Mouse (Mus musculus): ENCODE measurements around the gene Rps18.
A peak's percentile ranks its signal among the peaks of the same experiment; 100 is the strongest.
"Not testable (repeated sequence)": the region's sequence is repeated elsewhere in the genome, so short reads cannot be mapped to it uniquely, and the experiment has no call there.

Gene Rps18

DNA sequence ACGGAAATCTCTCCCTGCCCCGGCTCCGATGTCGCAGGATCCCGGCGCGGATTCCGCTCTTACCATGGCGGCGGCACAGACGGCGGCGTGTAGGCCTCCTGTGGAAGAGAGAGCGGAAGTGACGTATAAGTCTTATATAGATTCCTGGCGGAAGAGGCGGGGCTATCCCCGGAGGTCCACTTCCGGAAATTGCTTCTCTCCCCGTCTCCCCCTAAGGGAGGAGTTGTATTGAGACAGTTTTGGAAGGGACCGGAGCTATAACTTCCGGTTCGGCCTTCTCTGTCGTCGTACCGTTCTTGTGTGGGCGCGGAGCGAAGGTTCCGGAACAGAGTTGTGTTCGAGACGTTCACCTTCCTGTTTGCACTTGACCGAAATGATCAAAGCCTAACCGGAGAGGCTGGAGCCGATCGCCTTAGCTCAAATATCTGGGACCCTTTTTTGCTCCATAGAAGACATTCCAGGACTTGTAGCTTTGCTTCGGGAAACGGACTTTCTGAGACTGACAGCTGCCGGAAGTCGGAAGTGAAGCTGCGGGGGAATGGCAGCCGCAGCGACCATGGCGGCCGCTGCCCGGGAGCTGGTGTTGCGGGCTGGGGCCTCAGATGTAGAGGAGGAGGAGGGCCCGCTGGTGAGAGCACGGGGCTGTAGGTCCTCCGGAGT lies at the start of gene Rps18, which contains the start of gene Vps52:
Gene Rps18 (minus strand): TSS at position 447 of the 660 bp plus-strand sequence.
Gene Vps52 (plus strand): TSS at position 258 of the 660 bp plus-strand sequence.
- TF ChIP-seq POU5F1 (IDR thresholded peaks at IDR 0.05; ENCODE audit: borderline replicate concordance, low read length) (no peak; the same call in 1 of the 2 replicates), NANOG (IDR thresholded peaks at IDR 0.05; ENCODE audit: borderline replicate concordance, low read length) (no peak), CTCF (conservative IDR thresholded peaks at IDR 0.05; ENCODE audit: low read length) (no peak)
- Histone ChIP-seq H3K4me3 (replicated peaks; ENCODE audit: low read length) (peak within 1 kb of the TSS; percentile 95), H3K4me1 (replicated peaks; ENCODE audit: low read depth, low read length) (peaks cover 48% of the 10 kb centered on the region), H3K36me3 (ENCODE audit: insufficient read depth, low read length) (peaks cover 74% of the 10 kb centered on the region), H3K9me3 (ENCODE audit: low read length) (no peaks in the 10 kb centered on the region), H3K27me3 (ENCODE audit: insufficient read depth, low read length) (no peaks in the 10 kb centered on the region)

DNA sequence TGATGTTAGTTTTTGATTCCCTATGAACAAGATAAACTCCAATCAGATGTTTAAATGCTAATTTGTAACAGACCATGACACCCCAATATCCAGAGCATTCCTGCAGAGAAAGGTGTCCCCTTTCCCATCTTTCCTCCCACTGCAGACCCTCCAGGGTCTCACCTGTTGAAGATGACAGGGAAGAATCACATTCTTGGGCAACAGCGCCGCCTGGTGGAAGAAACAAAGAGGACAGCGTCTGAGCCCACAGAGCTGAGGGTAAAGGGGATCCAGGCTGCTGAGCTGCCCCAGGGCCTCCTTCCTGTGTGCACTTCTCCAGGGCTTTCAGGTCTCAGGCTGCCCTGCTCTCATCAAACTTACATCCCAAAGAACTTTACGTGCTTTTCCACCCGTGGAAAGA lies 47.6 kb upstream of the Rps18 start:
- Histone ChIP-seq H3K9me3 (ENCODE audit: low read length) (0 out of 2 replicates have a peak, but pooled peaks cover 4% of the 10 kb centered on the region), H3K4me1 (replicated peaks; ENCODE audit: low read depth, low read length) (peaks cover 21% of the 10 kb centered on the region), H3K4me3 (replicated peaks; ENCODE audit: low read length) (peak overlapping the region; percentile 39; the same call in 1 of the 2 replicates), H3K27me3 (ENCODE audit: insufficient read depth, low read length) (peaks cover 49% of the 10 kb centered on the region), H3K36me3 (ENCODE audit: insufficient read depth, low read length) (no peaks in the 10 kb centered on the region)
- TF ChIP-seq CTCF (conservative IDR thresholded peaks at IDR 0.05; ENCODE audit: low read length): peak; percentile 96
- no peak for TF ChIP-seq NANOG (IDR thresholded peaks at IDR 0.05; ENCODE audit: borderline replicate concordance, low read length)

DNA sequence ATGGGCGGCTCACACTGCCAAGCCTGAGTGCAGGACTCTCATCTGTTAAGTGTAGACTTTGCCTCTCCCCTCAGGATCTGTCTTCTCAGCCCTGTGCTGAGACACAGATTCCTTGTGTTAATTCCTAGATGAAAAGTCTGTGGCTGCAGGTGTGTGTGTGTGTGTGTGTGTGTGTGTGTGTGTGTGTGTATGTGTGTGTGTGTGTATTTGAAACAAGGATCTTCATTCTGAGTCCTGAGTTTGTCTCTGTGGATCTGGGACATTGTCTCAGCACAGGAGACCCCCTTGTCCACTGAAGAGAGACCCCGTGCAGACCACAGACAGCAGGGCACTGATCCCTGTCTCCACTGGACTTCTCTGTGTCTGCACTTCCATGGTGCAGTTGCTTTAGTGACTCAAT lies 45.0 kb upstream of the Rps18 start:
- not testable (repeated sequence) for H3K36me3 ChIP-seq (ENCODE audit: insufficient read depth, low read length); H3K4me3 ChIP-seq (replicated peaks; ENCODE audit: low read length); H3K9me3 ChIP-seq (ENCODE audit: low read length)
- H3K4me1 ChIP-seq (replicated peaks; ENCODE audit: low read depth, low read length): peaks cover 18% of the 10 kb centered on the region
- H3K27me3 ChIP-seq (ENCODE audit: insufficient read depth, low read length): peaks cover 66% of the 10 kb centered on the region

DNA sequence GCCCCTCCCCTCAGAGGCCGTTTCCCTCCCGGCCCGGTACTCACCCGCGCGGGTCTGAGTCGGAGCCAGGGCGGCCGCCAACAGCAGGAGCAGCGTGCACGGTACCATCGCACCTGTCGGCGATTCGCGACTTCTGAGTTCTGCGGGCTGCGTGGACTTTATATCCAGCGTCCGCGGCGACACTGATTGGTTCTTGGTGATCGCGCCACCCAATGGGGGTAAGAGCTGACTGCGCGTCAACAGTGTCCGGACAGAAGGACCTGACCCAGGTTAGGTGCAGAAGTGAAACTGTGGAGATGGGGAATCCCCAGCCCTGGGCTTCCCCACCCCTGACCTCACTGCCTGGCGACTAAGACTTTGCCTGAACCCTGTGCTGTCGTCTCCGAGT lies 44.3 kb upstream of the Rps18 start, which contains the start of gene H2-K1:
Gene H2-K1 (minus strand): TSS at position 198 of the 388 bp plus-strand sequence.
- H3K4me1 ChIP-seq (replicated peaks; ENCODE audit: low read depth, low read length): peaks cover 18% of the 10 kb centered on the region
- TF ChIP-seq CTCF (conservative IDR thresholded peaks at IDR 0.05; ENCODE audit: low read length): no peak
- TF ChIP-seq POU5F1 (IDR thresholded peaks at IDR 0.05; ENCODE audit: borderline replicate concordance, low read length): no peak
- no peak for TF ChIP-seq NANOG (IDR thresholded peaks at IDR 0.05; ENCODE audit: borderline replicate concordance, low read length)
- 0 out of 2 replicates have a peak, but pooled peaks cover 4% of the 10 kb centered on the region for H3K9me3 ChIP-seq (ENCODE audit: low read length)
- no peaks in the 10 kb centered on the region for H3K36me3 ChIP-seq (ENCODE audit: insufficient read depth, low read length)
- H3K27me3 ChIP-seq (ENCODE audit: insufficient read depth, low read length): peaks cover 66% of the 10 kb centered on the region
- peak within 1 kb of the TSS; percentile 80 for H3K4me3 ChIP-seq (replicated peaks; ENCODE audit: low read length)

DNA sequence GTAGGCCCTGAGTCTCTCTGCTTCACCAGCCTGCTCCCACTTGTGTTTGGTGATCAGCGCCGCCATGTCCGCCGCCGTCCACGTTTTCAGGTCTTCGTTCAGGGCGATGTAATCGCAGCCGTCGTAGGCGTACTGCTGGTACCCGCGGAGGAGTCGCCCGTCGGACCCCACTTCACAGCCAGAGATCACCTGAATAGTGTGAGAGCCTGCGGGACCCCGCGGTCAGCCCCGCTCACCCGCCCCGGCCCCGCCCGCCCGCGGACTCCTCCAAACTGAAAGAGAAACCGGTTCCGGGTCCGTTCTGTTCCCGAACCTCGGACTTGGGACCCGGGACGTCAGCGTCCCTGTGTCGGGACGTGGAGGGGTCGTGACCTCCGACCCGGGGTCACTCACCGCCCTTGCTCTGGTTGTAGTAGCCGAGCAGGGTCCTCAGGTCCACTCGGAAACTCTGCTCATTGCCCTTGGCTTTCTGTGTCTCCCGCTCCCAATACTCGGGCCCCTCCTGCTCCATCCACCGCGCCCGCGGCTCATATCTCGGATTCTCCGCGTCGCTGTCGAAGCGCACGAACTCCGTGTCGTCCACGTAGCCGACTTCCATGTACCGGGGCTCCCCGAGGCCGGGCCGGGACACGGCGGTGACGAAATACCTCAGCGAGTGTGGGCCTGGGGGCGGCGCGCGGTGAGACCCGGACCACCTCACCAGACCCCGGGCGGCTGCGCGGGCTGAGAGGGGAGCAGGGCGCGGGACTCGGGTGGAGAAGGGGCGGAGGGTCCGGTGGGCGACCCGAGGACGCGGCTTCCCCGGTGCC lies 43.7 kb upstream of the Rps18 start:
- Histone ChIP-seq H3K36me3 (ENCODE audit: insufficient read depth, low read length) (no peaks in the 10 kb centered on the region), H3K4me1 (replicated peaks; ENCODE audit: low read depth, low read length) (peaks cover 18% of the 10 kb centered on the region), H3K27me3 (ENCODE audit: insufficient read depth, low read length) (peaks cover 69% of the 10 kb centered on the region), H3K4me3 (replicated peaks; ENCODE audit: low read length) (peak overlapping the region; percentile 80), H3K9me3 (ENCODE audit: low read length) (0 out of 2 replicates have a peak, but pooled peaks cover 4% of the 10 kb centered on the region)
- TF ChIP-seq POU5F1 (IDR thresholded peaks at IDR 0.05; ENCODE audit: borderline replicate concordance, low read length) (no peak), NANOG (IDR thresholded peaks at IDR 0.05; ENCODE audit: borderline replicate concordance, low read length) (no peak), CTCF (conservative IDR thresholded peaks at IDR 0.05; ENCODE audit: low read length) (no peak)

DNA sequence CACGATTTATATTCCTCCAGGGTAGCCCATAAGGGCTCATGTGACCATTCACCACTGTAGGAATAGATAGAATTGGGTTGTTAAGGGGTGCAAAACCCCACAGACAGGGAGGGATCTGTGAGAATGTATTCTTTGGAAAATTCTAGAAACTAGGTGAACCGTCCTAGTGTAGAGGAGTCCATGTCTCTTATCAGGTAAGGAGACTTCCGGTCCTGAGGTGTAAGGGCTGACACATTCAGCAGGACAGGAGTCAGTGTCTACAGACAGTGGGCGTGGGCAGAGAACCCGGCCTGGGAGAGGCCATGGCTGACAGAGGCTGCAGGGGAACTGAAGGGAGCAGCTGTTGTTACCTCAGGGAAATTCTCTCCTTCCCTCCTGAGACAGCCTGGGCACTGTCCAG lies 42.9 kb upstream of the Rps18 start:
- Histone ChIP-seq H3K4me1 (replicated peaks; ENCODE audit: low read depth, low read length) (peaks cover 10% of the 10 kb centered on the region), H3K27me3 (ENCODE audit: insufficient read depth, low read length) (peaks cover 69% of the 10 kb centered on the region)
- not testable (repeated sequence) for H3K36me3 ChIP-seq (ENCODE audit: insufficient read depth, low read length); H3K9me3 ChIP-seq (ENCODE audit: low read length); H3K4me3 ChIP-seq (replicated peaks; ENCODE audit: low read length)

DNA sequence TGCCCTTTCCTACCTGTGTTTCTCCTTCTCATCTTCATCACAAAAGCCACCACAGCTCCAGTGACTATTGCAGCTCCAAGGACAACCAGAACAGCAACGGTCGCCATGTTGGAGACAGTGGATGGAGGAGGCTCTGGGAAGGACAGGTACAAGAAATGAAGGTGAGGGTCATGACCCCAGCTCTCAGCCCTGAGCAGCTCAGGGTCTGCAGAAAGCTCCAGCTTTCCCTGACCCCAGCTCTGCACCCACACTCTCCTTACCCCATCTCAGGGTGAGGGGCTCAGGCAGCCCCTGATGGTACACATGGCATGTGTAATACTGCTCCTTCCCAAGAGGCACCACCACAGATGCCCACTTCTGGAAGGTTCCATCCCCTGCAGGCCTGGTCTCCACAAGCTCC lies 41.2 kb upstream of the Rps18 start:
- not testable (repeated sequence) for H3K4me3 ChIP-seq (replicated peaks; ENCODE audit: low read length); H3K9me3 ChIP-seq (ENCODE audit: low read length); H3K36me3 ChIP-seq (ENCODE audit: insufficient read depth, low read length); H3K4me1 ChIP-seq (replicated peaks; ENCODE audit: low read depth, low read length)
- H3K27me3 ChIP-seq (ENCODE audit: insufficient read depth, low read length): peaks cover 64% of the 10 kb centered on the region

DNA sequence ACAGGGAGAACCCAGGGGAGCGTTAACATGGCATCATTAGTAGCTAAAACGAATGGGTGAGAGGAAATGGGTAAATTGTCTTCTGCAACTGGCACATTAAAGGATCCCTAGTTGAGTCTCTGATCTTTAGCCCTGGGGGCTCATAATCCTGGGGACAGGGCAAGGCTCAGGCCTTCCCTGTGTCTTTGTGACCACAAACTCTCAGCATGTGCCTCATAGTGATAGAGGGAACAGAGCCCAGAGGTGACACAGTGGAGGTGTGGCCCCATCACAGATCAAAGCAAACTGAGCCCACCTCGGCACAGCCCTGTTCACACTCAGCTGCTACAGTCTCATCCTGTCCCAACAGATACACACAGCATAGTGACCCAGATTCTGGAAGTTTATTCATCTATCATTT lies 39.9 kb upstream of the Rps18 start:
- no peak overlapping the region for H3K4me3 ChIP-seq (replicated peaks; ENCODE audit: low read length)
- no peaks in the 10 kb centered on the region for H3K9me3 ChIP-seq (ENCODE audit: low read length)
- peaks cover 52% of the 10 kb centered on the region for H3K27me3 ChIP-seq (ENCODE audit: insufficient read depth, low read length)
- H3K36me3 ChIP-seq (ENCODE audit: insufficient read depth, low read length): no peaks in the 10 kb centered on the region
- peaks cover 8% of the 10 kb centered on the region for H3K4me1 ChIP-seq (replicated peaks; ENCODE audit: low read depth, low read length)
- TF ChIP-seq POU5F1 (IDR thresholded peaks at IDR 0.05; ENCODE audit: borderline replicate concordance, low read length) (no peak), CTCF (conservative IDR thresholded peaks at IDR 0.05; ENCODE audit: low read length) (no peak), NANOG (IDR thresholded peaks at IDR 0.05; ENCODE audit: borderline replicate concordance, low read length) (no peak)

DNA sequence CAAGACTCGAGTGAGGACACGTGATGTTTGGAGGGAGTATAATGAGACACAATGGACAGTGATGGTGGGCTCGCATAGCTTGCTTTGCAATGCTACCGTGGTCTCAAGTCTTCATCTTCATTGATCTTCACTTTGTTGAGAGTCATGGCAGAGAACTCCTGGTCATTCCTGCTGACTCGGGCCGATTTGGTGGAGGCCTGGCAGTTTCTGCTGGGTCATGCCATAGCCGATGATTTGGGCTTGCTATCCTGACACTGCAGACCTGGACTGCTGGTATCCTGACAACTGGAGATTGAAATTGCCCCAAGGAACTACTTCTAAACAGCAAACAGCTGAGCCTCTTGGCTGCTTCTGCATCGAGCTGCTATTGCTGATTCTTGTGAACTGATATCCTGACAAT lies 39.2 kb upstream of the Rps18 start:
- no peaks in the 10 kb centered on the region for H3K36me3 ChIP-seq (ENCODE audit: insufficient read depth, low read length)
- no peak overlapping the region for H3K4me3 ChIP-seq (replicated peaks; ENCODE audit: low read length)
- H3K27me3 ChIP-seq (ENCODE audit: insufficient read depth, low read length): peaks cover 48% of the 10 kb centered on the region
- peaks cover 3% of the 10 kb centered on the region for H3K4me1 ChIP-seq (replicated peaks; ENCODE audit: low read depth, low read length)
- TF ChIP-seq POU5F1 (IDR thresholded peaks at IDR 0.05; ENCODE audit: borderline replicate concordance, low read length) (no peak), NANOG (IDR thresholded peaks at IDR 0.05; ENCODE audit: borderline replicate concordance, low read length) (no peak), CTCF (conservative IDR thresholded peaks at IDR 0.05; ENCODE audit: low read length) (no peak)
- no peaks in the 10 kb centered on the region for H3K9me3 ChIP-seq (ENCODE audit: low read length)

Measured in E14TG2a.4 (cell line).